ENCODE assay signal across 8 mouse cellular contexts in genomic region chr6:84385696-84386095, GRCm38 (mm10).
DNase-seq lines count a peak whose midpoint lies in the region; ATAC-seq lines count a peak whose summit lies in the region.
"Had no signal": no experiment of that assay in that cellular context is flagged by ENCODE, and none has a peak within 500 bp of the region (broad histone marks: within the 10 kb centered on the region; RNA-seq: fewer than 3 reads in every experiment).

No protein-coding gene starts in this region.

- H3K27ac ChIP-seq in heart, embryonic 11.5 days (ENCODE audit: low read depth, low read length): no peak overlapping the region
- H3K27ac ChIP-seq in limb, embryonic 10.5 days: peak overlapping the region; percentile 75
- H3K27ac ChIP-seq: limb, embryonic 12.5 days had no signal

- peak; percentile 57; the same call in 1 of the 2 replicates for ATAC-seq in heart, embryonic 11.5 days (replicated peaks; ENCODE audit: insufficient number of reproducible peaks, low FRiP score, low TSS enrichment)
- ATAC-seq in CD4-positive, CD25-positive, alpha-beta regulatory T cell, adult 4 months: no peak

- no peak overlapping the region for H3K9ac ChIP-seq in heart, embryonic 11.5 days (ENCODE audit: low read depth, low read length)
- H3K9ac ChIP-seq: limb, embryonic 12.5 days had no signal

- H3K9me3 ChIP-seq in heart, embryonic 11.5 days (replicated peaks; ENCODE audit: control insufficient read depth, low read length): no peaks in the 10 kb centered on the region
- H3K9me3 ChIP-seq in limb, embryonic 10.5 days (replicated peaks): no peaks in the 10 kb centered on the region
- H3K9me3 ChIP-seq: limb, embryonic 12.5 days had no signal

- peaks cover 7% of the 10 kb centered on the region; the same call in 1 of the 2 replicates for H3K4me1 ChIP-seq in heart, embryonic 11.5 days (ENCODE audit: control insufficient read depth, insufficient read depth, low read length)
- peaks cover 21% of the 10 kb centered on the region for H3K4me1 ChIP-seq in limb, embryonic 10.5 days

- peak; percentile 89 for DNase-seq in adrenal gland, adult 8-10 months
- DNase-seq in cerebellum, postnatal 10 days: peak; percentile 72 to 73
- peak; percentile 56 for DNase-seq in limb, embryonic 10.5 days (ENCODE audit: low spot score)
- DNase-seq in ovary, adult 18-20 months (ENCODE audit: low spot score): peak; percentile 88
- DNase-seq in layer of hippocampus, postnatal 10 days (ENCODE audit: low spot score in 2 of 2): no peak

- 9% methylated on average over 10 of the region's 10 CpGs for WGBS in heart, embryonic 11.5 days (ENCODE audit: insufficient replicate concordance)
- 10% methylated on average over 10 of the region's 10 CpGs for WGBS in limb, embryonic 10.5 days

- no peak overlapping the region for H3K4me2 ChIP-seq in heart, embryonic 11.5 days
- H3K4me2 ChIP-seq: limb, embryonic 12.5 days had no signal

- H3K36me3 ChIP-seq in heart, embryonic 11.5 days (ENCODE audit: control insufficient read depth, insufficient read depth, low read length): no peaks in the 10 kb centered on the region
- no peaks in the 10 kb centered on the region for H3K36me3 ChIP-seq in limb, embryonic 10.5 days
- H3K36me3 ChIP-seq: limb, embryonic 12.5 days had no signal

- no peak overlapping the region for H3K4me3 ChIP-seq in heart, embryonic 11.5 days (ENCODE audit: low read depth, low read length)
- H3K4me3 ChIP-seq in limb, embryonic 10.5 days: no peak overlapping the region
- H3K4me3 ChIP-seq: limb, embryonic 12.5 days had no signal

- H3K27me3 ChIP-seq in heart, embryonic 11.5 days (ENCODE audit: control insufficient read depth, insufficient read depth, low read length): peaks cover 6% of the 10 kb centered on the region; the same call in 1 of the 2 replicates
- H3K27me3 ChIP-seq in limb, embryonic 10.5 days (ENCODE audit: low read depth, poor library complexity, severe bottlenecking): peaks cover 18% of the 10 kb centered on the region; the same call in 1 of the 2 replicates

Comparison
In these comparisons a context has a peak if more than half of its experiments do, and no peak if none do; other contexts are left out.
1. DNase-seq: peak in adrenal gland, adult 8-10 months (single experiment), cerebellum, postnatal 10 days (2 of 2), limb, embryonic 10.5 days (single experiment) and ovary, adult 18-20 months (single experiment); none in layer of hippocampus, postnatal 10 days (0 of 2).